Mouse (Mus musculus) embryonic fibroblast, embryonic 13.5 days (primary cell): ENCODE measurements around the gene Fads3.

Experiments used
- CTCF ChIP-seq: IDR thresholded peaks from 2 replicates; pipeline ENCODE4 v1.5.1; 2011; ENCODE audit warnings: mild to moderate bottlenecking, control low read depth, low read length, moderate library complexity, borderline replicate concordance; ENCODE audit not compliant: insufficient read depth
- POLR2A ChIP-seq: IDR thresholded peaks from 2 replicates; pipeline ENCODE4 v1.6.1; 2011; ENCODE audit warnings: low read depth, mild to moderate bottlenecking, control low read depth, low read length, moderate library complexity

GRCm38 (mm10) chr19:10107051-10107611 lies 65.8 kb downstream of the Fads3 start:
- TF ChIP-seq CTCF (no peak), POLR2A (no peak)
